Mouse (Mus musculus) spleen, adult 18-20 months (tissue): ENCODE measurements around the gene Prph2.

Source experiments
- DNase-seq, 2 experiments: peaks; one replicate each; pipeline ENCODE4 v3.0.0; 2022; ENCODE audit warnings: mixed read lengths in 2 of 2

The Prph2 gene

DNA sequence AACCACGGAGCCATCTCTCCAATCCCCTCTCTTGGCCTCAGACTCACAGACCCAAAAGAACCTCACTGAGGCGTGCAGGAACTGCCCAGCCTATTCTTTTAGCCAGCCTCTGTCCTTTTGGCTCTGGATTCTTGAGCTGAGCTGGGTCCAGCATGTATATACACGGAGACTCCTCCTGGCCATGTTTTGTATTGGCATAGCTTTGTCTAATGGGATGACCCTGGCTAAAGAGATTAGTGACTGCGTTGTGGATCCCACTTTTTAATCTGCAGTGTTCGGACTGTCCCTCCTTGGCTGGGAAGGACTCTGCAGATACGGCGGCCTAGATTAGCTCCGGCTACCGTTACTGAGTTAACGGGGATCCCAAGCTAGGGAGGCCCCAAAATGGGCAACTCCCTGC, at the start of gene Prph2:
Gene Prph2 (plus strand): TSS at position 274 of the 400 bp plus-strand sequence.
- DNase-seq = no peak

DNA sequence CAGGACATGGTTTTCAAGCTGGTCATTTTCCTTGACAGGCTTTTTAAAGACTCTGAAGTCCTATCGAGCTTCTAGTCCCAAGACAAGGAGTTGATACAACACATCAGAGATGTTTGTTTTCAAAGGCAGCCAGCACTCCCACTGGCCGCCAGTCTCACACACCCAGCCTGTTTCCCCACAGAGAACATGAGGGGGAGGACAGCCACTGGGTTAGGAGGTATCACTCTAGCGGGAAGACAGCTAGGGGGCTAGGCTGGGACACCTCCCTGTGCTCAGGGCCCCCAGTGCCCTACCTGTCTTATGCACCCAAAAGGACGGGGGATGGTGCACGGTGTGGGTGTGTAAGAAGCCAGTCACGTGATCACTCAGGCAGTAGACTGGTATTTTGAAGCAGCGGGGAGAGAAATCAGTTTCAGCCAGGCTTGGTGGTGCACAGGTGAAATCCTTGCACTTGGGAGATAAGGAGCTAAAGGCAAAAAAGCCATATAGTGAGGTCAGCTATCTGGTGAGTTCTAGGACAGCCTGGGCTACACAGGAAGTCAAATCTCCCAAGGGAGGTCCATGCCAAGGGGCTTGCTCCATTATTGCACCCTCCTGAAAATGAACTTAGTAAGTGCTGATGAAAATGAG, 45.6 kb upstream of the Prph2 start:
- no peak for DNase-seq

DNA sequence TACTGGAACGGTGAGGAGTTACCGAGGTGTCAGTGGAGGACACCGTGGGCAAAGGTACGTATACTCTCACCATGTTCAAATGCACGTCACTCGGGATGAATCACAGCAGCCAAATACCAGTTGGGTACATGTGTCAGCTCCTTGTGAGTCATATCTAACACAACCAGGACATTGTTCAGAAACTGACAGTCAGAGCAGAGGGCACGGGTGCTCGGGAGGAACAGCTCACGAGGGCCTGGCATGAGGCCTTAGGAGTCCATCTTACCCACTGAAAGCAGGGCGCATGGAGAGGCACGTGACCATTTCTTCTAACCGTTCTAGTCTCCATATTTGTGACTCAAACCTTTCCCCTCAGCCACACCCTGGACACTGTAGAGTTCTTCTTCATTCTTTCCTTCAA, 43.4 kb upstream of the Prph2 start:
- DNase-seq = no peak

DNA sequence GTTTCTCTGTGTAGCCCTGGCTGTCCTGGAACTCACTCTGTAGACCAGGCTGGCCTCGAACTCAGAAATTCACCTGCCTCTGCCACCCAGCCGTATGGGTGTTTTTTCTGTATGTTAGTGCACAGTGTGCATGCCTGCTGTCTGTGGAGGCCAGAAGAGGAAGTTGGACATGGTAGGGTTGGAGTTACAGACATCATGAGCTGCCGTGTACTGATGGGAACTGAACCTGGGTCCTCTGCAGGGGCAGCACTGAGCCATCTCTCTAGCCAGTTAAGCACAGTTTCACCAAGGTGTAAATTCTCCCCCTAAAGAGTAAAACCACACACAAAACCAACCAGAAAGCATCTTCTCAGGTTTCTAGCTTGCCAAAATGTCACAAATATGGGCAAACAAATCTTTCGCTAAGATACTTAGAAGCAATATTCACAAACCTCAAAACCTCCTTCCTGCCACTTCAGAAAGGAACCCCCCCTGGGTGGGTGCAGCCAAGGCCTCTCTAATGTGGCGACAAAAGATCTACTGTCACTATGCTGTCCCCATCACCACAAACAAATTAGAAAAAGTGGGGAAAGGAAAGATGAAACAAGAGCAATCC, 40.0 kb upstream of the Prph2 start:
- DNase-seq = no peak

DNA sequence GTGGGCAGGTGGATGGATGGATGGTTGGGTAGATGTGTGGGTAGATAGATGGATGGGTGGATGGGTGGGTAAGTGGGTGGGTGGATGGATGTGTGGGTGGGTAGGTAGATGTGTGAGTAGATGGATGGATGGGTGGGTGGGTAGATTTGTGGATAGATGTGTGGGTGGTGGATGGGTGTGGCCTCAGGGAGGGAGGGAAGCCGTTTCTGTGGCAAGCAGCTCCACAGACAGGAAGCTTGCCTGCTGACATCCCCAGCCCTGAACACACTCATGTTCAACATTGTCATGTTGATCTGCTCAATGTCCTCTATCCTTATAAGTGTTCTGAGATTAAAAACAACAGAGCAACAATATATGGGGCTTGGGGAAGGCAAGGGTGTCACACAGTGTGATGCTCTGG, 39.3 kb upstream of the Prph2 start:
- DNase-seq = no peak

DNA sequence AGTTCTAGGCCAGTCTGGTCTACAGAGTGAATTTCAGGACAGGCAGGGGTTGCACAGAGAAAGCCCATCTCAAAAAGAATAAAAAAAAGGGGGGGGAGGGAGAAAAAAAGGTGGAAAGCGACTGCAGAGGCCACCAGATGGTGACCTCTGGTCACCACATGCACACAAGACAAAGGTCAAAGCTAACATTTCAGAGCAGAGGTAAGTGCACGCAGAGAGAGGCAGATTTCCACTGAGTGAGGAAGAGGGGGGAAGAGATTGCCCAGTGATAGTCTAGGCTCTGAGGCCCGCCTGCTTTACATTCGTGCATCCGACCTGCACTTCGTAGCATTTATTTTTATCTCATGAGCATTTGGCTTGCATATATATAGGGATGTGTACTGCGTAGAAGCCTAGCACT, 37.5 kb upstream of the Prph2 start:
- DNase-seq = no peak

DNA sequence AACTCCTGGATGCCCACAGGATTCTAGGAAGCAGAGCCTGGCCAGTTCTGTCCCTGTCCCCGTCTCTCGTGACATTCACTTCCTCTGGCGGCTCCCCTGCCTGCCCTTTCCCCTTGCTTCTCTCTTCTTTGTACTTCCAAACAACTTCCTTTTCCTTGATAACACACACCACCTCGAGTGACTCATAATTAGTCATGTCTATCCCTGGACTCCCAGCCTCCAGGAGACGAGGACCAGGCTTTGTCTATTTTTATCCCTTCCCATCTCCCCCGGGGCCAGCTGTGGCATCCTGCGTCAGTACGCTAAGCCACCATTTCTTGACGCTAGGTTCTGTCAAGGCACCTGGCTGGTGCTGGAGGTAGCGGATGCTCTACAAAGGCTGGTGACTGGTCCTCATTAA, 36.1 kb upstream of the Prph2 start:
- DNase-seq = no peak

DNA sequence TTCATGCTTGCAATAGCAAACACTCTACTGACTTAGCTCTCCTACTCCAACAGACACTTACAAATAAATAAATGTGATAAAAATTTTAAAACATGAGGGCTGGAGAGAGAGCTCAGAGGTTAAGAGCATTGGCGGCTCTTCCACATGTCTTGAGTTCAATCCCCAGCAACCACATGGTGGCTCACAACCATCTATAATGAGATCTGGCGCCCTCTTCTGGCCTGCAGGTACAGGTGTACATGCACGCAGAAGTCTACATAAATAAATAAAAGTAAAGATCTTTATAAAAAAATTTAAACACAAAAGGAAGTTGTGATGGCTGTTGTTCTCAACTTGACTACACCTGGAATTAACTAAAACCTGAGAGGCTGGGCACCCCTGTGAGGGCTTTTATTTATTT, 34.6 kb upstream of the Prph2 start:
- DNase-seq = no peak

DNA sequence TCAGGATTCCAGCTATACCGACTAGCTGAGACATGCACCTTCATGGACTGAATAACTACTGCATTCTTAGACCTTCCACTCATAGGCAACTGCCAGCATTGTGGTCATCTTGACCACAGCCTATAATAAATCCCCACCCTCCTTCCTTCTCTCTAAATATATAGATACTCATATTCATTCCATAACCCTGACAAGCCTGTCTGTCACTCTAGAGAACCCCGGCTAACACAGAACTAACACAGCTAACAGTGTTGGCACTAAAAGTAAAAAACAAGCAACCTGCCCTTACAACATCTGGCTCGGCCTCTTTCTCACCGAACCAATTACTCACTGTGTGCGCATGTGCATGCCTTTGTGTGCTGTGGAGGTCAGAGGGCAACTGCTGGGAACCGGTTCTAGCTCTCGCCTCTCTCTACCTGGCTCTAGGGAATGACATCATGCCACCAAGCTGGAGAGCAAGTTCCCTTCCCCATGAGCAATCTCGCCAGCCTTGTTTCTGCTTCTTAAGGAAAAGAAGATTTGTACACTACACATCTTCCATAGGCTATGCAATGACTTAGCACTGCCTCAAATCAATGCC, 33.8 kb upstream of the Prph2 start:
- no peak for DNase-seq

DNA sequence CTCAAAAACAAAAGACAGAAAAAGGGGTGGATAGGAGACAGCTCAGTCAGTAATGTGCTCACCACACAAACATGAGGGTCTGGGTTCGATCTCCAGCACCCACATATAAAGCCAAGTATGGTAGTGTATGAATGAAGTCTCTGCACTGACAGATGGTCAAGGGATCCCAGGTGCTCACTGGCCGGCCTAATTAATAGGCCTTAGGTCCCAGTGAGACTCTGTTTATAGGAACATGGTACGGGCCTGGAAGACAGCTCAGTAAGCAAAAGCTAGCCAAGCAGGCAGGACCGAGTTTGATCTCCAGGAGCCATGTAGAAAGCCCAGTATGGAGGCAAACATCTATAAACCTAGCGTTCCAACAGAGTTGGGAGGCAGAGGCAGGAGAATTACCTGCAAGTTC, 33.2 kb upstream of the Prph2 start:
- no peak for DNase-seq

DNA sequence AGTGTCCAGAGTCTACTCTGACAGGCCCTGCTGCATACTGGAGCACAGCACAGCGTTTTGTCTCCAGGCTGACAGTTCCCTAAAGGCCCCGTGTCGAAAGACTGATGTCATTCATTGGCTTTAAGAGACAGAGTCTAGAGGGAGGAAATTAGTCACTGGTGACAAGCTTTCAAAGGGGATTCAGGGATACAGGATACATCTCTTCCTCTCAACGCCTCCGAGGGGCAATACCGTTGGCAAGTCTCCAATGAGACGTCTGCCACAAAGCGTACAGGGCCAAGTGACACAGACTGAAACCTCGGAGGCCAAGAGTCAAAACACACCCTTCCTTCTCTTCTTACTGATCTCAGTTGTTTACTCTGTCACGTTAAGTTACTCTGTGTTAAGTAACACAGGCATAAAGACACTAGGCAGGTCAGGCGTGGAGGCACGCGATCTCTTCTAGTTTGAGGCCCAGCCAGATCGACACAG, 30.4 kb upstream of the Prph2 start:
- DNase-seq = no peak

DNA sequence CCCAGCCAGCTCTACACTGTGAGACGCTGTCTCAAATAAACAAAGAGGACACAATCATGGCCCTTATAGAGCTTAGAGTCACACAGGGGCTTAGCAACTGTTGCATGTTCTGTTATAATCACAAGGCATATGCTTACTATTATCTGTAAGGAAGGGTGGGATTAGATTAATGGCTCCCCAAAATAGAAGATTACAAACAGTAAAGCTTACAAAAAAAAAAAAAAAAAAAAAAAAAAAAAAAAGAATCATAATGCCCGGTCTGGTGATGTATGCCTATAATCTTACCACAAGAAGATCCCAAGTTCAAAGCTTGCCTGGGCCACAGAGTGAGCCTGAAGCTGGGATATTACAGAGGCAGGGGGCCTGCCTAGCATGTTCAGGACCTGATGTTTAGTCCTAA, 29.9 kb upstream of the Prph2 start:
- no peak for DNase-seq

DNA sequence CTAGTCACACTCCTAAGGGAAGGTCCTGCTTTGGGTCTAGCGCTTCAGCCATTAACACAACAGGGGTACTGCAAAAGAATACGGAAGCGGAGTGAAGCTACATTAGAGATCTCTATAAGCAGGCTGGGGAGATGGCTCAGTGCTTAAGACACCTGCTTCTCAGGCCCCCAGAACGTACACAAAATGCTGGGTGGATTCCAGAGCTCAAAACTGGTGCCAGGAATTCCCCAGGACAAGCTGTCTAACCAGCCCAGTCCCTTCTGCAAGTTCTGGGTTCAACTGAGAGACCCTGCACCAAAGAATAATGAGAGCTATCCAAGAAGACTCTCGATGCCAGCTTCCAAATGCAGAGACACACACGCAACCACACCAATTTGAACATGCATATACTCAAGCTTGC, 28.5 kb upstream of the Prph2 start:
- DNase-seq = no peak

DNA sequence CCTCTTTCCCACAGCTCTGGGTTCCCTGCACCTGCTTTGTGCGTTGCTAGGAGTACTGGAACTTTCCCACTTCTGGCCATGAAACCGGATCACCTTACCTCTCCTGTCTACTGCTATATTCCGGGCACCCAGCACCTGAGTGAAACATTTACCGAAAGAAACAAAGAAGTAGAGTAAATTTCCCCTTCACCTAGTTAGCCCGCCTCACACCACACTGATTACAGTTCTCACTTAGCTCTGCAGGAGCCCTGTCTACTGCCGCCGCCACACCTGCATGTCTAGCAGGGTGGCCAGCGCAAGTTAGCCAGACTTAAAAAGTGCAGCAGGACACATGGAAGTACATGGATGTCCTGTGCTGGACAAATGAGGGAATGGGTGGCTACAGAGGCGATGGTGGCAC, 27.2 kb upstream of the Prph2 start:
- no peak for DNase-seq

DNA sequence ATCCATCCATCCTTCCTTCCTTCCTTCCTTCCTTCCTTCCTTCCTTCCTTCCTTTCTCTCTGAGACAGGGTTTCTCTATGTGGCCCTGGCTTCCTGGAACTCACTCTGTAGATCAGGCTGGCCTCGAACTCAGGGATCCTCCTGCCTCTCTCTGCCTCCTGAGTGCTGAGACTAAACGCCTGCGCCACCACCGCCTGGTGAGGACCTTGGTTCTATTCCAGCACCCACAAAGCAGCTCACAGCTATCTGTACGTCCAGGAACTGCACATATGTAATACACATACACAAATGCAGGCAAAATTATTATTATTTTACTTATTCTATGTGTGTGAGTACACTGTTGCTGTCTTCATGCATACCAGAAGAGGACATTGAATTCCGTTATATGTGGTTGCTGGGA, 25.5 kb upstream of the Prph2 start:
- DNase-seq = no peak

DNA sequence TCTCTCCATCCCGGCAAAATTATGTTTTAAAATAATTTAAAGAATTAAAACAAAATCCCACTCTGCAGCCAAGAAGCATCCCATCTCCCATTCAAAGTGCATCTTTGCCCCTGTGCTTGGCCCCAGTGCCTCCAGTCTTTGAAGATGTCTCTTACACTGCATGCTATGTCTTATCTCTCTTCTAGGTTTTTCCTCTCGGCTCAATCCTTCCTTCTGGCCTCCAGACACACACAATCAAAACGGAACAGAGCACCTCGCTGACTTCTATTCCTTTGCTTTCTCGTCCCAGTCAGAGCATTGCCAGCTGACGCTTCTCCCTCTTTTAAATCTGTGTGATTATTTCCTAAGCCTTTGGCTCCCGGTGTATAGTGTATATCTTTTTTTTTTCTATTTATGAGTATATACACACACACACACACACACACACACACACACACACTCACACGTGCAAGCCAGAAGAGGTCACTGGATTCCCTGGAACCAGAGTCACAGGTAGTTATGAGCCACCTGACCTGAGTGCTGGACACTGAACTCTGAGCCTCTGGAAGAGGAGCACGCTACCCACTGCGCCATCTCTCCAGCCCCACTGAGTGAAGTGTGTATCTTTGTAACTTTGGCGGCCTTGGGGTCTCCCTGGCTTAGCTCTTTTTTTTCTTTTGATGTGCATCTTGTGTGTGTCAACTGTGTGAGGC, 24.9 kb upstream of the Prph2 start:
- DNase-seq = no peak

DNA sequence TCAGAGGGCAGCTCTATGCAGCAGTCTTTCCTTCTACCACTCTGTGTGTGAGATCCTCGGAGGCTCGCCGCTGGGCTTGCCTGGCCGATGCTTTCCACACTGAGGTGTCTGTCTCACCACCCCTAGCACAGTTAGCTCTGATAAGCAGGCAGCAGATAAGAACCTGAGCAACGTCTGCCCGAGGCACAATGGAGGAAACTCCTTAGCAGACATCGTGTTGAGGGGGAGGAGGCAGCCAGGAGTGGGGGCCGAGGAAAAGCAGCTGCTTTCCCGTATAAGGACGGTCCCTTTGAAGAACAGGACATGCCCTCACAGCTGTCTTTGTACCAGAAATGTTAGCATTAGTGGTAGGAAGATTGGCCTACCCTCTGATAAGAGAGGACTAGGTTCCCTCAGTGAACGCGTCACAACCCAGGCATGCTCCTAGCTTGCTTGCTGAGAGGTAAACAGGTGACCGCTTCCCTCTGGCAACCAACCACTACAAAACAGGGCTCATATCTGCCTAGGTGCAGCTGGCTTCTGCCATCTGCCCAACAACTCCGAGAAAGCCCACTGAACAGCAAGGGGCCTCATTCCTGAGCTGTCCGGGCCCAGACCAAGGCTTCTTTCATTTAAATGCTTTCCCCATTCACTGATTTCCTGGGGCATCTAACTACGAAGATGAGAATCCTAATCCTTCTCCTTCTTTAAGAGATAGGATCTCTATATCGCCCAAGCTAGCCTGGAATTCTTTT, 24.2 kb upstream of the Prph2 start:
- DNase-seq = no peak

DNA sequence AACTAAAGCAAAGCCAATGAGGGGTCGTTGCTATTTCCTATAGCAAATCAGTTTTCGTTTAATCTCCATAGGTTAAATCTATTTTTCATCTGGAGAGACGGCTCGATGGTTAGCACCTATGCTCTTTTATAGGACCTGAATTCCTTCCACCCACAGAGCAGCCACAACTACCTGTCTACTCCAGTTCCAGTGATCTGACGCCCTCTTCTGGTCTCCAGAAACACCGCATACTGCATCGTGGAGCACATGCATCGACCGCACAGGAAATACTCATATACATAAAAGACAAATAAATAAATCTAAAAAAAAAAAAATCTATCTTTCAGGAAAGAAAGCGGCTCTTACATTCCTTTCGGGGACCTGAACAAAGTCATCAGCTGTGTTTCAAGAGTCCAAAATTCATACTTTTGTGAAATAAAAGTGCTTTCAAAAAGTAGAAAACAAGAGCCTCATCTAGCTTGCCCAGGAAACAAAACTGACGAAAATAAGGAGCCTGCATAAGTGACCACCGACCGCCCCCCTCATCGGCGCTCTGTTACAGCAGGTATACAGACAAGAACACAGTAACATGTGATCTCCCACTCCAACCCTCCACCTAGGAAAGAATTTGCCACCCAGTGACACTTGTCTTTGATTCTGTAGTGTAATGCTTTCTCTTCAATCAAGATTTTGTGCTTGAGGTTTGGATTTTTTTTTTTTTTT, 21.6 kb upstream of the Prph2 start:
- DNase-seq = no peak

DNA sequence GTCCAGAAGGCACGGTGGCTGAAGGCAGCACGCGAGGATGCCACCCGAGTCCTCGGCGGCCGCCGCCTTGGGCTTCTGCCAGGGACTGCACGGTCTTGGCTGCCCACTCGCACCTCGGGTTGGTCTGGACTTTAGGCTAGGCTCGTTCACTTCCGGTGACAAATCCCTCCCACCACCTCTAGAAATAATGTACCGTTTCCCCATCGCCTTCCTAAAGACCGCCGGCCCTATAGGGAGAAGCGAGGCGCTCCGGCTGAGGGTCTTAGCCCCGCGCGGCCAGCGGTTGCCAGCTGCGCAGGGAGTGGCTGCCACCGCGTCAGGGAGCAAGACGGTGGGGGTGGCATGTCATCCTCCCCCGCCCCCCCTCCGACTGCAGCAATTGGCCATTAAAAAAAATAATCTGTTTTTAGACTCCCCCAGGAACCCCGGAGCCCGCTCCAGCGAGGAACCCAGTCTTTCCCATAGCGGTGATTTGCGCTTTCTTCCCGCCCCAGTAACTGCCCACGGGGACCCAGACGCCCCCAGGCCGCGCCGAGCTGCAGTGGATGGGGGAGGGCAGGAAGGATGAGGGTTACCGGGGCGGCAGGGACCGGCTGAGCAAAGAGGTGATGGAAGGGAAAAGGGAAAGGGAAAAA, 20.7 kb upstream of the Prph2 start:
- DNase-seq = peak; percentile 51 to 59

DNA sequence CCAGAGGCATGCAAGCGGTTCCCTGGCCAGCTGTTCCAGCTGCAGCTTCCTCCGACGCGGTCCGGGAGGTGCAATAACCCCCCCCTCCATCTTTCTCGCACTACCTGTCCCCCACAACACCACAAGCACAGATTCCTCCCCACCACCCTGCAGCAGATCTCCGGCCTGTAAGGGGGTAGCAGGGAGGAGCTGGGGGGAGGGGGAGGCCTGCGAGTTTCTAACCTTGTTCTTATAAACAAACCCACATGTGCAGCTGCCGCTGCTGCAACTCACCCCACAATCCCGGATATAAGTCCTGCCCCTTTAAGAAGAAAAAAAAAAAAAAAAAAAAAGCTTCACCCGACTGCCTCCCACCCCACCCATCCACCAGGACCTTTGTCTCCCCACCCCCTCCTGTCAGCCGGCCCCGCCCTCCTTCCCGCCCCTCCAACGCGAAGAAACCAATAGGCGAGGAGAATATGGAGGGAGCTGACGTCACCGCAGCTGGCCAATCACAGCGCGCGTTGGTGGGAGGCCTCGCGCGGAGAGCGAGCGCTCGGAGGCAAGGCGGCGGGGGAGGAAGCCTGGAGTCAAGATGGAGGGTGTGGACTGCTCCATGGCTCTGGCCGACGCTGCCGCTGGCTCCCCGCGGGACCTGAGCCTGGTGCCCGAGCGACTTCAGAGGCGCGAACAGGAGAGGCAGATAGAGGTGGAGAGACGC, 20.0 kb upstream of the Prph2 start, which contains the start of gene Tbcc:
Gene Tbcc (plus strand): TSS at position 569 of the 700 bp plus-strand sequence.
- DNase-seq = peak; percentile 92 to 93

DNA sequence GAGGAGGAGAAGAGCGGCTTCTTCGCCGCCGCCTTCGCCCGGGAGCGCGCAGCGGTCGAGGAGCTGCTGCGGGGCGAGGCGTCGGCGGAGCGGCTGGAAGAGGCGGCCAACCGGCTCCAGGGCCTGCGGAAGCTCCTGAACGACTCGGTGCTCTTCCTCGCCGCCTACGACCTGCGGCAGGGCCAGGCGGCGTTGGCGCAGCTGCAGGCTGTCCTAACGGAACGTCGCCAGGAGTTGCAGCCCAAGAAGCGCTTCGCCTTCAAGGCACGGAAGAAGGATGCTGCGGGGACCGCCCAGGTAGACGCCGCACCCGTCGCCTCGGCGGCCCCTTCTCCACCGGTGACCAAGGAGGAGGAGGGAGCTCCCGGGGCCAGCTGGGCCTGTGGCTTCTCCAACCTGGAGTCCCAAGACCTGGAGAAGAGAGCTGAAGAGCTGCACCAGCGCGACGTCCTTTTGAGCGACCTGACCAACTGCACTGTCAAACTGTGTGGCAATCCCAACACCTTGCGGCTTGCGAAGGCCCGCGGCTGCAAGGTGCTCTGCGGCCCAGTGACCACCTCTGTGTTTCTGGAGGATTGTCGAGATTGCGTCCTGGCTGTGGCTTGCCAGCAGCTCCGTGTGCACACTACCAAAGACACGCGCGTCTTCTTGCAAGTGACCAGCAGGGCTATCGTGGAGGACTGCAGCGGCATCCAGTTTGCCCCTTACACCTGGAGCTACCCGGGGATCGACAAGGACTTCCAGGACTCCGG, 19.2 kb upstream of the Prph2 start:
- DNase-seq = peak; percentile 36 to 53
